Mouse (Mus musculus) heart, embryonic 14.5 days (tissue): ENCODE data around the gene Htra1. TPM values are rescaled to one million over a fixed set of nuclear protein-coding genes. Genes with fewer than 3 reads are reported as not detected.

ENCODE experiments used
- ATAC-seq: fragments of 200-750 bp; cut with Nextera tagmentation; 2 replicates; pipeline ENCODE4 v1.8.0; 2017; ENCODE audit warnings: low read depth, moderate TSS enrichment; ENCODE audit not compliant: insufficient number of reproducible peaks, insufficient read depth, low FRiP score
- H3K27ac ChIP-seq, 2 experiments: fragments of 200-500 bp in 1 of 2; fragments of 300-500 bp in 1 of 2; sonication (generic) in 1 of 2; replicated peaks in 1 of 2; 2 replicates each; pipeline ENCODE4 v1.5.1; 2012 to 2014; ENCODE audit warnings: low read depth in 2 of 2, low read length in 2 of 2, control low read depth in 1 of 2, mild to moderate bottlenecking in 1 of 2, mixed read lengths in 1 of 2; ENCODE audit not compliant: control insufficient read depth in 1 of 2, insufficient read depth in 1 of 2
- H3K27me3 ChIP-seq: fragments of 300-500 bp; sonication (generic); 2 replicates; pipeline ENCODE4 v1.6.1; 2014; ENCODE audit warnings: mild to moderate bottlenecking, low read length, control low read depth; ENCODE audit not compliant: control insufficient read depth, insufficient read depth
- H3K36me3 ChIP-seq: fragments of 300-500 bp; sonication (generic); 2 replicates; pipeline ENCODE4 v1.6.1; 2014; ENCODE audit warnings: mild to moderate bottlenecking, control low read depth, low read length, mixed read lengths; ENCODE audit not compliant: control insufficient read depth, insufficient read depth
- H3K4me1 ChIP-seq, 2 experiments: fragments of 200-500 bp in 1 of 2; fragments of 300-500 bp in 1 of 2; sonication (generic) in 1 of 2; 2 replicates each; pipeline ENCODE4 v1.6.1; 2012 to 2014; ENCODE audit warnings: low read length in 2 of 2, control low read depth in 1 of 2, mixed read lengths in 1 of 2; ENCODE audit not compliant: control insufficient read depth in 2 of 2, insufficient read depth in 2 of 2
- H3K4me2 ChIP-seq: fragments of 300-500 bp; sonication (generic); 2 replicates; pipeline ENCODE4 v1.6.1; 2014; ENCODE audit warnings: mild to moderate bottlenecking, low read length
- H3K4me3 ChIP-seq, 2 experiments: fragments of 200-500 bp in 1 of 2; fragments of 300-500 bp in 1 of 2; sonication (generic) in 1 of 2; 2 replicates each; pipeline ENCODE4 v1.5.1; 2012 to 2014; ENCODE audit warnings: low read length in 2 of 2, mild to moderate bottlenecking in 2 of 2, control low read depth in 1 of 2, low read depth in 1 of 2, moderate library complexity in 1 of 2; ENCODE audit not compliant: control insufficient read depth in 1 of 2, insufficient read depth in 1 of 2
- H3K9ac ChIP-seq: fragments of 300-500 bp; sonication (generic); 2 replicates; pipeline ENCODE4 v1.6.1; 2014; ENCODE audit warnings: mild to moderate bottlenecking, low read length
- H3K9me3 ChIP-seq: fragments of 300-500 bp; sonication (generic); 2 replicates; pipeline ENCODE4 v1.6.1; 2016; ENCODE audit warnings: low read length, control low read depth; ENCODE audit not compliant: control insufficient read depth
- WGBS: fragments of 180-500 bp; shearing (Covaris S2); extraction: QIAGEN DNeasy Blood & Tissue Kit; methylation state at CpG from one replicate; pipeline ENCODE4 v1.1.7; 2014; 5-methylcytosine and 5-hydroxymethylcytosine counted together
- polyA plus RNA-seq: library from polyadenylated mRNA; unstranded; fragments of >200 nt; fragmentation: Nextera tagmentation; extraction: Ambion mirVana; gene quantifications from 2 replicates; pipeline ENCODE4 v1.2.1, GENCODE M21; 2014

Htra1 gene
- polyA plus RNA-seq, 1 experiment from 2014 or later, result 73.5 TPM

- Histone ChIP-seq H3K9me3 (no peaks in the 10 kb centered on the region), H3K27ac (no peak overlapping the region), H3K4me2 (no peak overlapping the region), H3K36me3 (no peaks in the 10 kb centered on the region), H3K4me3 (no peak overlapping the region), H3K9ac (no peak overlapping the region), H3K4me1 (peaks cover 17 to 24% of the 10 kb centered on the region in 2 experiments), H3K27me3 (no peaks in the 10 kb centered on the region)
- ATAC-seq, result no peak
- WGBS, result 83% methylated on average over 10 of the region's 10 CpGs
Measured at GRCm38 (mm10) chr7:130953376-130953775, 17.5 kb downstream of the Htra1 start.

- no peak for ATAC-seq
- 83% methylated on average over 10 of the region's 10 CpGs for WGBS
- H3K9me3 ChIP-seq, result no peaks in the 10 kb centered on the region
- no peak overlapping the region for H3K9ac ChIP-seq
- no peak overlapping the region for H3K4me2 ChIP-seq
- no peaks in the 10 kb centered on the region for H3K36me3 ChIP-seq
- H3K4me1 ChIP-seq, result peaks cover 18 to 24% of the 10 kb centered on the region in 2 experiments
- H3K4me3 ChIP-seq, result no peak overlapping the region
- H3K27me3 ChIP-seq, result no peaks in the 10 kb centered on the region
- H3K27ac ChIP-seq, result 0 out of 4 replicates have a peak overlapping the region, but pooled peaks of 1 of the 2 experiments have one; percentile 9
Measured at GRCm38 (mm10) chr7:130954177-130954601, 18.3 kb downstream of the Htra1 start.

GRCm38 (mm10) chr7:130958551-130958950, 22.6 kb downstream of the Htra1 start:
- H3K36me3 ChIP-seq, result no peaks in the 10 kb centered on the region
- WGBS, result 88% methylated on average over 7 of the region's 7 CpGs
- no peak overlapping the region for H3K4me3 ChIP-seq

GRCm38 (mm10) chr7:130959868-130960267, 24.0 kb downstream of the Htra1 start:
- WGBS, result 8% methylated on average over 7 of the region's 7 CpGs
- peak overlapping the region; percentile 14; the same call in 1 of the 2 replicates for H3K4me2 ChIP-seq

More at GRCm38 (mm10) chr7:130958551-130958950, 22.6 kb downstream of the Htra1 start:
- Histone ChIP-seq H3K4me1 (peaks cover 29 to 36% of the 10 kb centered on the region in 2 experiments), H3K4me2 (no peak overlapping the region), H3K9me3 (no peaks in the 10 kb centered on the region), H3K27ac (no peak overlapping the region), H3K9ac (no peak overlapping the region), H3K27me3 (no peaks in the 10 kb centered on the region)
- no peak for ATAC-seq

GRCm38 (mm10) chr7:130961429-130961828, 25.5 kb downstream of the Htra1 start:
- Histone ChIP-seq H3K27me3 (no peaks in the 10 kb centered on the region), H3K4me1 (peaks cover 44 to 59% of the 10 kb centered on the region in 2 experiments), H3K9ac (no peak overlapping the region), H3K27ac (peak overlapping the region; percentile 42 to 47; a peak in 2 of 4 replicates), H3K4me3 (no peak overlapping the region), H3K36me3 (no peaks in the 10 kb centered on the region), H3K4me2 (no peak overlapping the region), H3K9me3 (no peaks in the 10 kb centered on the region)
- WGBS, result 58% methylated on average over 6 of the region's 6 CpGs
- ATAC-seq, result no peak

More at GRCm38 (mm10) chr7:130959868-130960267, 24.0 kb downstream of the Htra1 start:
- Histone ChIP-seq H3K27me3 (no peaks in the 10 kb centered on the region), H3K4me1 (peaks cover 33 to 47% of the 10 kb centered on the region in 2 experiments), H3K27ac (peak overlapping the region; percentile 25 to 53), H3K9ac (no peak overlapping the region), H3K4me3 (no peak overlapping the region), H3K36me3 (no peaks in the 10 kb centered on the region), H3K9me3 (no peaks in the 10 kb centered on the region)
- no peak for ATAC-seq

GRCm38 (mm10) chr7:130964686-130965085, 28.8 kb downstream of the Htra1 start:
- H3K27me3 ChIP-seq, result no peaks in the 10 kb centered on the region
- no peaks in the 10 kb centered on the region for H3K36me3 ChIP-seq
- ATAC-seq, result peak; percentile 88
- H3K27ac ChIP-seq, result peak overlapping the region; percentile 84 to 86
- peaks cover 49 to 69% of the 10 kb centered on the region in 2 experiments for H3K4me1 ChIP-seq
- H3K9ac ChIP-seq, result no peak overlapping the region
- WGBS, result 7% methylated on average over 5 of the region's 5 CpGs
- no peak overlapping the region for H3K4me2 ChIP-seq
- no peaks in the 10 kb centered on the region for H3K9me3 ChIP-seq
- H3K4me3 ChIP-seq, result no peak overlapping the region

- peak overlapping the region; percentile 84 to 86 for H3K27ac ChIP-seq
- H3K4me2 ChIP-seq, result no peak overlapping the region
- no peaks in the 10 kb centered on the region for H3K27me3 ChIP-seq
- no peak for ATAC-seq
- 88% methylated on average over 4 of the region's 4 CpGs for WGBS
- H3K4me1 ChIP-seq, result peaks cover 42 to 62% of the 10 kb centered on the region in 2 experiments
- no peaks in the 10 kb centered on the region for H3K9me3 ChIP-seq
- H3K36me3 ChIP-seq, result no peaks in the 10 kb centered on the region
- H3K4me3 ChIP-seq, result no peak overlapping the region
- H3K9ac ChIP-seq, result 0 out of 2 replicates have a peak overlapping the region, but pooled peaks have one; percentile 10
Measured at GRCm38 (mm10) chr7:130965396-130965795, 29.5 kb downstream of the Htra1 start.

GRCm38 (mm10) chr7:130965909-130966365, 30.0 kb downstream of the Htra1 start:
- no peak overlapping the region for H3K4me2 ChIP-seq
- 58% methylated on average over 4 of the region's 4 CpGs for WGBS
- peak; percentile 27; the same call in 1 of the 2 replicates for ATAC-seq

More at GRCm38 (mm10) chr7:130965909-130966365, 30.0 kb downstream of the Htra1 start:
- Histone ChIP-seq H3K4me1 (peaks cover 38 to 56% of the 10 kb centered on the region in 2 experiments), H3K27me3 (no peaks in the 10 kb centered on the region), H3K9ac (no peak overlapping the region), H3K4me3 (no peak overlapping the region), H3K27ac (peak overlapping the region; percentile 10 to 86; a peak in 3 of 4 replicates), H3K9me3 (no peaks in the 10 kb centered on the region), H3K36me3 (no peaks in the 10 kb centered on the region)
